Mouse (Mus musculus): ENCODE data around the gene Evx1. TPM values are rescaled to one million over a fixed set of nuclear protein-coding genes. Genes with fewer than 3 reads are reported as not detected.

Gene Evx1
- total and polyA plus RNA-seq, 3 experiments: not detected

- Histone ChIP-seq H3K4me1 (ENCODE audit: control insufficient read depth in 1 of 2, insufficient read depth in 2 of 2) (peaks cover 0 to 15% of the 10 kb centered on the region in 2 experiments; a peak in 2 of 4 replicates), H3K36me3 (replicated peaks in 1 of 2; ENCODE audit: control insufficient read depth in 1 of 2, insufficient read depth in 1 of 2, low read length in 1 of 2) (no peaks in the 10 kb centered on the region), H3K27me3 (replicated peaks) (no peaks in the 10 kb centered on the region), H3K9ac (ENCODE audit: insufficient read depth, low read depth) (no peak overlapping the region), H3K4me2 (ENCODE audit: insufficient read depth, low read depth, poor library complexity, severe bottlenecking) (no peak overlapping the region), H3K4me3 (replicated peaks in 1 of 3; ENCODE audit: low read depth in 2 of 3, low read length in 2 of 3, poor library complexity in 1 of 3) (no peak overlapping the region), H3K27ac (ENCODE audit: insufficient read depth, low read depth) (no peak overlapping the region), H3K9me3 (replicated peaks; ENCODE audit: low read length) (no peaks in the 10 kb centered on the region), H3K79me2 (replicated peaks; ENCODE audit: control insufficient read depth, extremely low read depth, insufficient read depth, poor library complexity, severe bottlenecking) (no peaks in the 10 kb centered on the region)
- dilution Hi-C loops (cut with MboI; ENCODE audit: extremely low pct_ligation_motif_present, extremely low pct_unique_long_range_greater_than_20kb, low sequenced_read_pairs): no loop called here
- DNase-seq (ENCODE audit: extremely low read depth): no peak
- TF ChIP-seq TCF12 (IDR thresholded peaks at IDR 0.05; ENCODE audit: low read depth, low read length) (no peak), MAX (IDR thresholded peaks at IDR 0.05; ENCODE audit: low read length) (no peak)
- in situ Hi-C loops (cut with MboI; ENCODE audit: low pct_ligation_motif_present, low pct_unique_long_range_greater_than_20kb, low sequenced_read_pairs): loop anchor here (10.0 kb wide), 1 partner anchor 525 kb away; no protein-coding TSS in a partner anchor
Measured at GRCm38 (mm10) chr6:52309766-52310165, 3.5 kb upstream of the Evx1 start.

- TF ChIP-seq POLR2AphosphoS2 (IDR thresholded peaks at IDR 0.05; ENCODE audit: low read depth, low read length): no peak
- no peak for TF ChIP-seq MYC (IDR thresholded peaks at IDR 0.05; ENCODE audit: low read depth, low read length)
- TF ChIP-seq NRF1 (IDR thresholded peaks at IDR 0.05; ENCODE audit: low read depth, low read length): no peak
- TF ChIP-seq MEF2A (IDR thresholded peaks at IDR 0.05; ENCODE audit: borderline replicate concordance, low read depth, low read length): no peak
- no peak for TF ChIP-seq ELF1 (IDR thresholded peaks at IDR 0.05; ENCODE audit: low read depth, low read length)
- no peak for TF ChIP-seq ZNF384 (IDR thresholded peaks at IDR 0.05; ENCODE audit: low read depth, low read length)
- no peak for TF ChIP-seq JUND (conservative IDR thresholded peaks at IDR 0.05; ENCODE audit: low read depth, low read length)
- TF ChIP-seq MAX (IDR thresholded peaks at IDR 0.05; ENCODE audit: low read length): no peak
- no peak for TF ChIP-seq BHLHE40 (IDR thresholded peaks at IDR 0.05; ENCODE audit: low read depth, low read length)
- TF ChIP-seq E2F4 (IDR thresholded peaks at IDR 0.05; ENCODE audit: insufficient replicate concordance, low read depth, low read length): no peak
- H3K27me3 ChIP-seq (replicated peaks): no peaks in the 10 kb centered on the region
- H3K79me2 ChIP-seq (replicated peaks; ENCODE audit: control insufficient read depth, extremely low read depth, insufficient read depth, poor library complexity, severe bottlenecking): no peaks in the 10 kb centered on the region
- no peaks in the 10 kb centered on the region for H3K9me3 ChIP-seq (replicated peaks; ENCODE audit: low read length)
- DNase-seq (ENCODE audit: extremely low read depth): no peak
- H3K9ac ChIP-seq (ENCODE audit: insufficient read depth, low read depth): no peak overlapping the region
- no peaks in the 10 kb centered on the region for H3K36me3 ChIP-seq (replicated peaks in 1 of 2; ENCODE audit: control insufficient read depth in 1 of 2, insufficient read depth in 1 of 2, low read length in 1 of 2)
- H3K4me2 ChIP-seq (ENCODE audit: insufficient read depth, low read depth, poor library complexity, severe bottlenecking): no peak overlapping the region
- no peak overlapping the region for H3K4me3 ChIP-seq (replicated peaks in 1 of 3; ENCODE audit: low read depth in 2 of 3, low read length in 2 of 3, poor library complexity in 1 of 3)
- no peak overlapping the region for H3K27ac ChIP-seq (ENCODE audit: insufficient read depth, low read depth)
- dilution Hi-C loops (cut with MboI; ENCODE audit: extremely low pct_ligation_motif_present, extremely low pct_unique_long_range_greater_than_20kb, low sequenced_read_pairs) (no loop called here), in situ Hi-C loops (cut with MboI; ENCODE audit: low pct_ligation_motif_present, low pct_unique_long_range_greater_than_20kb, low sequenced_read_pairs) (no loop called here)
- peaks cover 0 to 14% of the 10 kb centered on the region in 2 experiments; a peak in 2 of 4 replicates for H3K4me1 ChIP-seq (ENCODE audit: control insufficient read depth in 1 of 2, insufficient read depth in 2 of 2)
Measured at GRCm38 (mm10) chr6:52310366-52310765, 2.9 kb upstream of the Evx1 start.

- Histone ChIP-seq H3K4me1 (ENCODE audit: control insufficient read depth in 1 of 2, insufficient read depth in 2 of 2) (no peaks in the 10 kb centered on the region), H3K9me3 (replicated peaks; ENCODE audit: low read length) (peaks cover 2% of the 10 kb centered on the region), H3K27me3 (replicated peaks) (no peaks in the 10 kb centered on the region), H3K79me2 (replicated peaks; ENCODE audit: control insufficient read depth, extremely low read depth, insufficient read depth, poor library complexity, severe bottlenecking) (no peaks in the 10 kb centered on the region), H3K4me3 (replicated peaks in 1 of 3; ENCODE audit: low read depth in 2 of 3, low read length in 2 of 3, poor library complexity in 1 of 3) (no peak overlapping the region), H3K4me2 (ENCODE audit: insufficient read depth, low read depth, poor library complexity, severe bottlenecking) (no peak overlapping the region), H3K9ac (ENCODE audit: insufficient read depth, low read depth) (no peak overlapping the region), H3K36me3 (replicated peaks in 1 of 2; ENCODE audit: control insufficient read depth in 1 of 2, insufficient read depth in 1 of 2, low read length in 1 of 2) (no peaks in the 10 kb centered on the region), H3K27ac (ENCODE audit: insufficient read depth, low read depth) (no peak overlapping the region)
- in situ Hi-C loops (cut with MboI; ENCODE audit: low pct_ligation_motif_present, low pct_unique_long_range_greater_than_20kb, low sequenced_read_pairs) (no loop called here), dilution Hi-C loops (cut with MboI; ENCODE audit: extremely low pct_ligation_motif_present, extremely low pct_unique_long_range_greater_than_20kb, low sequenced_read_pairs) (no loop called here)
- TF ChIP-seq MAFK (IDR thresholded peaks at IDR 0.05; ENCODE audit: insufficient replicate concordance, low read length) (no peak), SMC3 (IDR thresholded peaks at IDR 0.05; ENCODE audit: low read depth, low read length) (no peak), JUND (conservative IDR thresholded peaks at IDR 0.05; ENCODE audit: low read depth, low read length) (no peak), ZKSCAN1 (IDR thresholded peaks at IDR 0.05; ENCODE audit: borderline replicate concordance, low read depth, low read length) (no peak), KAT2A (IDR thresholded peaks at IDR 0.05; ENCODE audit: insufficient replicate concordance, low read length) (no peak), NRF1 (IDR thresholded peaks at IDR 0.05; ENCODE audit: low read depth, low read length) (no peak), TCF12 (IDR thresholded peaks at IDR 0.05; ENCODE audit: low read depth, low read length) (no peak), USF1 (IDR thresholded peaks at IDR 0.05; ENCODE audit: low read depth, low read length) (no peak), ZNF384 (IDR thresholded peaks at IDR 0.05; ENCODE audit: low read depth, low read length) (no peak), NELFE (IDR thresholded peaks at IDR 0.05; ENCODE audit: low read depth, low read length) (no peak), RCOR1 (conservative IDR thresholded peaks at IDR 0.05; ENCODE audit: low read depth, low read length) (no peak), CHD2 (IDR thresholded peaks at IDR 0.05; ENCODE audit: low read length) (no peak), EP300 (IDR thresholded peaks at IDR 0.05; ENCODE audit: low read length) (no peak), MYC (IDR thresholded peaks at IDR 0.05; ENCODE audit: low read depth, low read length) (no peak), POLR2AphosphoS2 (IDR thresholded peaks at IDR 0.05; ENCODE audit: low read depth, low read length) (no peak), HCFC1 (IDR thresholded peaks at IDR 0.05; ENCODE audit: low read depth, low read length) (no peak), TBP (conservative IDR thresholded peaks at IDR 0.05; ENCODE audit: low read depth, low read length) (no peak)
- DNase-seq (ENCODE audit: extremely low read depth): no peak
Measured at GRCm38 (mm10) chr6:52311661-52312557, 1.4 kb upstream of the Evx1 start.
